In genomic region chr2:45256373-45256772, GRCm38 (mm10) we compare ENCODE assay signal across 17 mouse cellular contexts.
"Had no signal": no experiment of that assay in that cellular context is flagged by ENCODE, and none has a peak within 500 bp of the region (broad histone marks: within the 10 kb centered on the region; RNA-seq: fewer than 3 reads in every experiment).

No protein-coding gene starts in this region.

- H3K4me1 ChIP-seq: intestine, embryonic 15.5 days; liver, embryonic 15.5 days; midbrain, embryonic 13.5 days had no signal

- H3K27me3 ChIP-seq: intestine, embryonic 15.5 days; liver, embryonic 15.5 days; midbrain, embryonic 13.5 days had no signal

- H3K9ac ChIP-seq: intestine, embryonic 15.5 days; liver, embryonic 15.5 days; midbrain, embryonic 13.5 days had no signal

- H3K4me3 ChIP-seq: intestine, embryonic 15.5 days; layer of hippocampus, adult 2 months; left cerebral cortex, adult 2 months; limb, embryonic 10.5 days; liver, embryonic 15.5 days; midbrain, embryonic 13.5 days had no signal

- ATAC-seq: intestine, embryonic 15.5 days; lung, postnatal 0 days; midbrain, embryonic 13.5 days had no signal

- H3K36me3 ChIP-seq: intestine, embryonic 15.5 days; limb, embryonic 10.5 days; liver, embryonic 15.5 days; midbrain, embryonic 13.5 days had no signal

- H3K4me2 ChIP-seq: intestine, embryonic 15.5 days; liver, embryonic 11.5 days; liver, embryonic 15.5 days; midbrain, embryonic 13.5 days had no signal

- H3K9me3 ChIP-seq: intestine, embryonic 15.5 days; limb, embryonic 10.5 days; liver, embryonic 15.5 days; midbrain, embryonic 13.5 days had no signal

- DNase-seq: kidney, adult 18-20 months; kidney, postnatal 10 days; kidney, postnatal 4 days; lung, adult 2 months; lung, postnatal 36 days; right cerebral cortex, postnatal 4 days; spleen, adult 18-20 months; thymus, adult 18-20 months; thymus, postnatal 14 days had no signal

- H3K27ac ChIP-seq: intestine, embryonic 15.5 days; layer of hippocampus, adult 2 months; left cerebral cortex, adult 2 months; limb, embryonic 10.5 days; liver, embryonic 15.5 days; midbrain, embryonic 13.5 days had no signal
